Mouse (Mus musculus) midbrain, embryonic 10.5 days (tissue): Measurements from ENCODE around the gene Sgms1. TPM values are rescaled to one million over a fixed set of nuclear protein-coding genes. Genes with fewer than 3 reads are reported as not detected.

ENCODE experiments used
- DNase-seq: peaks from one replicate; pipeline ENCODE4 v3.0.0-alpha.2; 2017; ENCODE audit warnings: low spot score
- H3K27ac ChIP-seq: fragments of 300-500 bp; sonication (generic); replicated peaks from 2 replicates; pipeline ENCODE4 v1.5.1; 2016; ENCODE audit warnings: mild to moderate bottlenecking
- H3K27me3 ChIP-seq: fragments of 300-500 bp; sonication (generic); 2 replicates; pipeline ENCODE4 v1.6.1; 2016; ENCODE audit warnings: low read depth, mild to moderate bottlenecking; ENCODE audit not compliant: poor library complexity, severe bottlenecking
- H3K36me3 ChIP-seq: fragments of 300-500 bp; sonication (generic); 2 replicates; pipeline ENCODE4 v1.6.1; 2016; ENCODE audit warnings: mild to moderate bottlenecking, moderate library complexity
- H3K4me1 ChIP-seq: fragments of 300-500 bp; sonication (generic); 2 replicates; pipeline ENCODE4 v1.6.1; 2016
- H3K4me3 ChIP-seq: fragments of 300-500 bp; sonication (generic); 2 replicates; pipeline ENCODE4 v1.5.1; 2016; ENCODE audit warnings: mild to moderate bottlenecking, moderate library complexity
- H3K9me3 ChIP-seq: fragments of 300-500 bp; sonication (generic); replicated peaks from 2 replicates; pipeline ENCODE4 v1.6.1; 2016; ENCODE audit warnings: mild to moderate bottlenecking
- WGBS: fragments of 180-500 bp; shearing (Covaris S2); methylation state at CpG from one replicate; pipeline ENCODE4 v1.1.7; 2016; 5-methylcytosine and 5-hydroxymethylcytosine counted together
- polyA plus RNA-seq: library from polyadenylated mRNA; unstranded; fragments of >200 nt; fragmentation: Nextera tagmentation; extraction: Ambion mirVana; gene quantifications from 2 replicates; pipeline ENCODE4 v1.2.1, GENCODE M21; 2016

The Sgms1 gene
- 13.1 and 14.6 TPM in 2 replicates for polyA plus RNA-seq

- H3K4me1 ChIP-seq = peaks cover 34% of the 10 kb centered on the region
- H3K27ac ChIP-seq = peak within 1 kb of the TSS; percentile 98
- peak within 1 kb of the TSS; percentile 80 for H3K4me3 ChIP-seq
- WGBS = 3% methylated on average over 68 of the region's 68 CpGs
- H3K9me3 ChIP-seq = peaks cover 4% of the 10 kb centered on the region; the same call in 1 of the 2 replicates
- DNase-seq = peak; percentile 96
- peaks cover 9% of the 10 kb centered on the region for H3K27me3 ChIP-seq
- peaks cover 9% of the 10 kb centered on the region for H3K36me3 ChIP-seq
These were observed at the start of gene Sgms1 for GRCm38 (mm10) chr19:32389001-32389871. Gene Sgms1 (minus strand): TSS chr19:32389714.

GRCm38 (mm10) chr19:32425856-32426255 is 36.3 kb upstream of the Sgms1 start:
- WGBS = 84% methylated on average over 3 of the region's 3 CpGs
- Histone ChIP-seq H3K36me3 (no peaks in the 10 kb centered on the region), H3K9me3 (no peaks in the 10 kb centered on the region), H3K4me1 (no peaks in the 10 kb centered on the region), H3K4me3 (no peak overlapping the region), H3K27me3 (no peaks in the 10 kb centered on the region), H3K27ac (no peak overlapping the region)
- DNase-seq = no peak

- H3K27ac ChIP-seq = no peak overlapping the region
- 89% methylated on average over 3 of the region's 3 CpGs for WGBS
- H3K27me3 ChIP-seq = no peaks in the 10 kb centered on the region
These were observed 35.2 kb upstream of the Sgms1 start for GRCm38 (mm10) chr19:32424706-32425105.

GRCm38 (mm10) chr19:32419069-32419468 is 29.6 kb upstream of the Sgms1 start:
- no peaks in the 10 kb centered on the region for H3K36me3 ChIP-seq
- no peak for DNase-seq
- H3K9me3 ChIP-seq = no peaks in the 10 kb centered on the region
- H3K27me3 ChIP-seq = no peaks in the 10 kb centered on the region
- no peaks in the 10 kb centered on the region for H3K4me1 ChIP-seq
- 84% methylated on average over 3 of the region's 3 CpGs for WGBS
- no peak overlapping the region for H3K4me3 ChIP-seq
- H3K27ac ChIP-seq = no peak overlapping the region

More at GRCm38 (mm10) chr19:32424706-32425105, 35.2 kb upstream of the Sgms1 start:
- Histone ChIP-seq H3K4me3 (no peak overlapping the region), H3K4me1 (no peaks in the 10 kb centered on the region), H3K9me3 (no peaks in the 10 kb centered on the region), H3K36me3 (no peaks in the 10 kb centered on the region)
- DNase-seq = no peak

GRCm38 (mm10) chr19:32416692-32417317 is 27.3 kb upstream of the Sgms1 start:
- no peak for DNase-seq
- no peaks in the 10 kb centered on the region for H3K9me3 ChIP-seq
- 89% methylated on average over 7 of the region's 7 CpGs for WGBS
- no peak overlapping the region for H3K4me3 ChIP-seq
- no peaks in the 10 kb centered on the region for H3K4me1 ChIP-seq
- no peaks in the 10 kb centered on the region for H3K36me3 ChIP-seq
- H3K27me3 ChIP-seq = no peaks in the 10 kb centered on the region
- no peak overlapping the region for H3K27ac ChIP-seq

- 85% methylated on average over 8 of the region's 8 CpGs for WGBS
- peak; percentile 2 for DNase-seq
- Histone ChIP-seq H3K4me3 (no peak overlapping the region), H3K27ac (no peak overlapping the region), H3K9me3 (no peaks in the 10 kb centered on the region), H3K4me1 (no peaks in the 10 kb centered on the region), H3K36me3 (no peaks in the 10 kb centered on the region), H3K27me3 (no peaks in the 10 kb centered on the region)
These were observed 20.3 kb upstream of the Sgms1 start for GRCm38 (mm10) chr19:32409603-32410360.

- H3K36me3 ChIP-seq = no peaks in the 10 kb centered on the region
- no peak overlapping the region for H3K27ac ChIP-seq
- WGBS = 82% methylated on average over 7 of the region's 7 CpGs
- H3K27me3 ChIP-seq = no peaks in the 10 kb centered on the region
- H3K4me1 ChIP-seq = no peaks in the 10 kb centered on the region
- H3K9me3 ChIP-seq = no peaks in the 10 kb centered on the region
- DNase-seq = no peak
- H3K4me3 ChIP-seq = no peak overlapping the region
These were observed 17.2 kb upstream of the Sgms1 start for GRCm38 (mm10) chr19:32406717-32407116.

- H3K4me1 ChIP-seq = no peaks in the 10 kb centered on the region
- H3K9me3 ChIP-seq = no peaks in the 10 kb centered on the region
- H3K27me3 ChIP-seq = no peaks in the 10 kb centered on the region
- H3K27ac ChIP-seq = no peak overlapping the region
- H3K36me3 ChIP-seq = no peaks in the 10 kb centered on the region
- WGBS = 69% methylated on average over 5 of the region's 5 CpGs
- no peak for DNase-seq
- no peak overlapping the region for H3K4me3 ChIP-seq
These were observed 14.9 kb upstream of the Sgms1 start for GRCm38 (mm10) chr19:32404386-32404785.

GRCm38 (mm10) chr19:32403834-32404233 is 14.3 kb upstream of the Sgms1 start:
- H3K9me3 ChIP-seq = no peaks in the 10 kb centered on the region
- H3K27me3 ChIP-seq = no peaks in the 10 kb centered on the region
- 85% methylated on average over 5 of the region's 5 CpGs for WGBS
- H3K4me1 ChIP-seq = no peaks in the 10 kb centered on the region
- no peak overlapping the region for H3K4me3 ChIP-seq
- H3K27ac ChIP-seq = no peak overlapping the region
- DNase-seq = no peak
- no peaks in the 10 kb centered on the region for H3K36me3 ChIP-seq

- no peak for DNase-seq
- no peaks in the 10 kb centered on the region for H3K27me3 ChIP-seq
- H3K4me3 ChIP-seq = no peak overlapping the region
- H3K9me3 ChIP-seq = no peaks in the 10 kb centered on the region
- no peaks in the 10 kb centered on the region for H3K4me1 ChIP-seq
- H3K36me3 ChIP-seq = no peaks in the 10 kb centered on the region
- no peak overlapping the region for H3K27ac ChIP-seq
- 87% methylated on average over 5 of the region's 5 CpGs for WGBS
These were observed 9.0 kb upstream of the Sgms1 start for GRCm38 (mm10) chr19:32398491-32398890.

GRCm38 (mm10) chr19:32396303-32396702 is 6.8 kb upstream of the Sgms1 start:
- DNase-seq = no peak
- H3K27ac ChIP-seq = no peak overlapping the region
- peaks cover 4% of the 10 kb centered on the region; the same call in 1 of the 2 replicates for H3K36me3 ChIP-seq
- WGBS = 90% methylated on average over 6 of the region's 6 CpGs
- H3K9me3 ChIP-seq = no peaks in the 10 kb centered on the region
- H3K4me3 ChIP-seq = no peak overlapping the region
- H3K4me1 ChIP-seq = no peaks in the 10 kb centered on the region
- no peaks in the 10 kb centered on the region for H3K27me3 ChIP-seq

GRCm38 (mm10) chr19:32394825-32395224 is 5.3 kb upstream of the Sgms1 start:
- peaks cover 6% of the 10 kb centered on the region for H3K4me1 ChIP-seq
- H3K27ac ChIP-seq = no peak overlapping the region
- no peak for DNase-seq
- H3K36me3 ChIP-seq = peaks cover 9% of the 10 kb centered on the region
- WGBS = 94% methylated on average over 13 of the region's 13 CpGs
- H3K27me3 ChIP-seq = no peaks in the 10 kb centered on the region
- H3K4me3 ChIP-seq = no peak overlapping the region
- peaks cover 4% of the 10 kb centered on the region; the same call in 1 of the 2 replicates for H3K9me3 ChIP-seq
